Mouse (Mus musculus) inflammation-experienced regulatory T-cells, adult 6 months (primary cell): ENCODE measurements around the gene Tas2r104. TPM values are rescaled to one million over a fixed set of nuclear protein-coding genes. Genes with fewer than 3 reads are reported as not detected.

Experiments
- ATAC-seq: one replicate; pipeline ENCODE4 v1.8.0; 2017
- polyA plus RNA-seq, 3 experiments: library from polyadenylated mRNA; unstranded; fragments of 100-300 nt; shearing (Covaris generic); gene quantifications; one replicate each; pipeline ENCODE4 v1.2.1; 2017

Gene Tas2r104
- polyA plus RNA-seq, result not detected

DNA sequence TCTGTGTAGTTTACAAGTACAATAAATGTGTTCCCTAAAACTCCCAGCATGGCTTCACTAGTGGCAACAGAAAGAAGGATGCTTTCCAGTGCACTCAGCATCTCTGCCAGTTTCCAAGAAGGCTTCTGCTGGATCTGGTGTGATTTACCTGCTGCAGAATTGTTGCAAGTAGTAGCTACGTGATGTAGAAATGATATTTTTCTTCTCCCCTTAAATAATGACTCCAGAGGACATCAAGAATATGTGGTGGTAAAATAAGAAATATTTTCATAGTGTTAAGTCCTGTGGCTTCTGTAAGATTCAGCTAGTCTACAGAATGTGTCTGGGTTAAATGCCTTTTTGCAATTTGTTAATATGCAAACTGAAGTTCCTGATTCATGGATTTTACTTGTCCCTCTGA, at the start of gene Tas2r104:
Tas2r104 (minus strand) TSS at position 101 of the 400 bp plus-strand sequence.
- no peak for ATAC-seq

DNA sequence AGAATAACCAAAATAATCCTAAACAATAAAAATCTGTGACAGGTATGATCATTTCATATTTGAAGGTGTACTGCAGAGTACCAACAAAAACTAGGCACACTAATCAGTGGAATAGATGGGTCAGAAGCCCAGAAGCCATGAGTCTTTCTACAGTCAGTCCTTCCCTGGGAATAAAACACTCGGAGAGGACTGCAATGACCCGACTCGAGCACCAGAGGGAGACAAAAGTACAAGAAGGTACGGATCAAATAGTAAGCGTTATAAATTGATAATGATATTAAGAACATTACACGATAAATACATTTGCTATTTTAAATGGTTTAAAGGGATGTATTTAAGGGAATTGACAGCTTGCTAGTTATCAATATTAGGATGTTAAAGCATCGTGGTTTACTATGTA, 27.3 kb upstream of the Tas2r104 start:
- ATAC-seq, result no peak

DNA sequence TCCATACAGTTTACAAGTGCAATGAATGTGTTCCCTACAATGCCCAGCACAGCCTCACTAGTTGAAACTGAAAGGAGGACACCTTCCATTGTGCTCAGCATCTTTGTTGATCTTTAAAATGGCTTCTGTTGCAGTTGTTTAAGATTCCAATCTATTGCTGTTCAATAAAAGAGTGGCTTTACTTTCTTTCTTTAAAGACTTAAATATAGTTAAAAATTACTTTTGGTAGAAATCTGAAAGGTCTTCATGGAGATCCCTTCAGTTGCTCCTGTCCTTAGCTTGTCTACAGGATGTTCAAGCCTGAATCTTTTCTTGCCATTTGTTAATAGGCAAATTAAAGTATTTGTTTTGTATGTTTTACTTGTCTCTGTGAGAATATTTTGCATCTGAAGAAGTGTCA, 4.4 kb upstream of the Tas2r104 start, which contains the start of gene Tas2r114:
Tas2r114 (minus strand) TSS at position 101 of the 400 bp plus-strand sequence.
- no peak for ATAC-seq

DNA sequence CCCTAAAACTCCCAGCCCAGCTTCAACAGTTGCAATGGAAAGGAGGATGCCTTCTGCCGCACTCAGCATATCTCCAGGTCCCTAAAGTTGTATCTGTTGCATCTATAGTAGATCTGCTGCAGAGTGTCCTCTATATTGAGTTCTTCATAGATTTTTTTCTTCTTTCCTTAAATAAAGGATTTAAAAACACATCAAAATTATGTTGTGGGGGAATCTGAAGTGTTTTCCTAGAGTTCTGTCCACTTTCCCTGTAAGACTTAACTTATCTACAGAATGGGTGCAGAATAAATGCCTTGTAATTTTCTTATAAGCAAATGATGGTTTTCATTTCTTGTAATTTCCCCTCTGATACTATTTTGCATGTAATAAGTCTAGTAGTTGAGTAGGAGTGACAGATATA, 1.9 kb upstream of the Tas2r104 start, which contains the start of gene Tas2r105:
Tas2r105 (minus strand) TSS at position 101 of the 400 bp plus-strand sequence.
- ATAC-seq, result no peak

DNA sequence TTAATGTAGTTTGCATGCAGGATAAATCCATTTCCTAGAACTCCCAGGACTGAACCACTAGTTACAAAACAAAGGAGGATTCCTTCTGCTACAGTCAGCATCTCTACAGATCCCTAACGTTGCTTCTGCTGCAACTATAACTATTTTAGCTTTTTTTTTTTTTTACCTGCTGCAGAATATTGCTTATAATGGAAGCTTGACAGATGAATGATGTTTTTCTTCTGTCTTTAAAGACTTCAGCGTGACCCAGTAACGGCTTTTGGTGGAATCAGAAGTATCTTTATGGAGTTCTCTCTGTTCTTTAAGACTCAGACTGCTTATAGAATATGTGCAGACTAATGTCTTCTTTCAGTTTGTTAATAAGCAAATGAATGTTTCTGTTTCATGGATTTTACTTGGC, 6.8 kb downstream of the Tas2r104 start, which contains the start of gene Tas2r106:
Tas2r106 (minus strand) TSS at position 101 of the 400 bp plus-strand sequence.
- no peak for ATAC-seq

DNA sequence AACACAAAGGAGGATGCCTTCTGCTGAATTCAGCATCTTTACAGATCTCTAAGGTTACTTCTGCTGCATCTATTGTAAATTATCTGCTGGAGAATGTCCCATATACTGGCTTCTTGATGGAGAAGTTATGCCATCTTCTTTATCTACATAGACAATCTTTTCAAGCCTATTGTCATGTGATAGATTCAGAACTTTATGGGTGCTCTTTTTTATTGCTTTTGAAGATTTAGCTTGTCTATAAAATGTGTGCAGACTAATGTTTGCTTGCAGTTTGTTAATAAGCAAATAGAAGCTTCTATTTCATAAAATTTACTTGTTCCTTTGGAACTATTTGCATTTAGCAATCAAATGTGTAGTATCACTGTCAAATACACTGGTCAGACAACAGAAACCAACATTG, 25.5 kb downstream of the Tas2r104 start, which contains the start of gene Tas2r107:
Tas2r107 (minus strand) TSS at position 101 of the 400 bp plus-strand sequence.
- no peak for ATAC-seq

Other genes starting within 250 kb of the Tas2r104 start
- not detected for gene 5430401F13Rik, start 199.3 kb downstream of the Tas2r104 start, polyA plus RNA-seq
- not detected for gene Gm6619, start 199.3 kb downstream of the Tas2r104 start, polyA plus RNA-seq
- gene Tas2r130, start 54.8 kb downstream of the Tas2r104 start, polyA plus RNA-seq, result not detected
- gene Tas2r107, start 25.6 kb downstream of the Tas2r104 start, polyA plus RNA-seq, result not detected
- gene Tas2r106, start 6.9 kb downstream of the Tas2r104 start, polyA plus RNA-seq, result not detected
- gene Tas2r105, start 1.8 kb upstream of the Tas2r104 start, polyA plus RNA-seq, result not detected
- gene Tas2r114, start 4.3 kb upstream of the Tas2r104 start, polyA plus RNA-seq, result not detected